Mouse (Mus musculus): Measurements from ENCODE around the gene Per1.

GRCm38 (mm10) chr11:69104487-69104886 lies 9.5 kb downstream of the Per1 start:
- TF ChIP-seq CTCF (IDR thresholded peaks at IDR 0.05; ENCODE audit: low read depth, low read length) (no peak), GATA2 (IDR thresholded peaks at IDR 0.05; ENCODE audit: borderline replicate concordance, low read depth, low read length) (no peak), POLR2AphosphoS5 (IDR thresholded peaks at IDR 0.05; ENCODE audit: insufficient replicate concordance, low read depth, low read length) (no peak)
